Mouse (Mus musculus) heart, adult 2 months (tissue): ENCODE measurements at regions not wholly inside any gene's neighbourhood (a gene's known extent, or its start where the extent isn't known, plus 50 kb on each side); places are given as distances from the start of the nearest gene placed in this dataset.

Experiments used
- CTCF ChIP-seq: fragments of 200-600 bp; IDR thresholded peaks from 2 replicates; pipeline ENCODE4 v1.8.1; 2022; ENCODE audit warnings: antibody characterized with exemption, mild to moderate bottlenecking, moderate library complexity
- EP300 ChIP-seq: fragments of 200-500 bp; IDR thresholded peaks from 2 replicates; pipeline ENCODE4 v1.6.1; 2011; ENCODE audit warnings: low read depth, low read length, control low read depth; ENCODE audit not compliant: insufficient read depth

DNA sequence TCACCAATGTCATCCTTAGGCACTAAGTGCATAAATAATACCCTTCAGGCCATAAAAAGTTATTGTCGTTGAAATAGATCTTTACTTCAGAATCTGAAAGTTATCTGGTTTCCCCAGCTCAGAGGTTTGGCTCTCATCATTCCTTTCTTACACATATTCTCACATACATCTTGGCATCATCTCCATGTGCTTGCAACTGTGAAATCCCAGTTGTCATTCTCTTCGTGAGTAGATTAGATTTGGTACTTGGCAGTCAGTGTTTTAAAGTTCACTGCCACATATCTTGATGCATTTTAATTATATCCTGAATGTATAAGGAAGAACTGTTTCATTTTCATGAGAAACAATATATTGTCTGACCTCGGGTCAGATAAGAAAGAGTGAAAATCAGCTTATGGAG, 1006.3 kb downstream of the Olfm4 start:
- no peak for TF ChIP-seq CTCF
- no peak for TF ChIP-seq EP300
